Mouse (Mus musculus) left cerebral cortex, adult 2 months (tissue): ENCODE results near the gene Dyrk2. TPM values are rescaled to one million over a fixed set of nuclear protein-coding genes. Genes with fewer than 3 reads are reported as not detected.

Experiments
- DNase-seq, 2 experiments: peaks; one replicate each; pipeline ENCODE4 v3.0.0; 2021 to 2022; ENCODE audit warnings: low spot score in 2 of 2, mixed read lengths in 1 of 2; ENCODE audit errors: extremely low spot score in 1 of 2
- H3K27ac ChIP-seq: fragments of 200-600 bp; 2 replicates; pipeline ENCODE4 v1.8.1; 2022
- H3K4me3 ChIP-seq: fragments of 200-600 bp; 2 replicates; pipeline ENCODE4 v1.8.1; 2022
- CTCF ChIP-seq: fragments of 200-600 bp; IDR thresholded peaks from 2 replicates; pipeline ENCODE4 v1.8.1; 2022; ENCODE audit warnings: antibody characterized with exemption, mild to moderate bottlenecking, moderate library complexity
- intact Hi-C: fragments of 180-260 bp; cut with DNase I; formaldehyde crosslinking; loops from one replicate; pipeline ENCODE4 v1.15.1; 2025
- total RNA-seq, 2 experiments: library from RNA; stranded (reverse); gene quantifications; 2 replicates each; pipeline ENCODE4 v1.2.3; 2021

Dyrk2 gene
- total RNA-seq, 2 experiments from 2014 or later: 49.9 to 53.9 TPM

- Histone ChIP-seq H3K27ac (no peak overlapping the region), H3K4me3 (peak overlapping the region; percentile 21; the same call in 1 of the 2 replicates)
- intact Hi-C loops: no loop called here
- no peak for TF ChIP-seq CTCF
- no peak for DNase-seq
These were observed 30.5 kb downstream of the Dyrk2 start for GRCm38 (mm10) chr10:118839343-118840141.

GRCm38 (mm10) chr10:118837636-118838035 lies 32.4 kb downstream of the Dyrk2 start:
- H3K27ac ChIP-seq: no peak overlapping the region
- TF ChIP-seq CTCF: no peak
- intact Hi-C loops: no loop called here
- no peak for DNase-seq
- no peak overlapping the region for H3K4me3 ChIP-seq

- DNase-seq: no peak
- TF ChIP-seq CTCF: no peak
- Histone ChIP-seq H3K27ac (no peak overlapping the region), H3K4me3 (no peak overlapping the region)
- intact Hi-C loops: no loop called here
These were observed 38.8 kb downstream of the Dyrk2 start for GRCm38 (mm10) chr10:118831190-118831589.

GRCm38 (mm10) chr10:118829641-118830040 lies 40.4 kb downstream of the Dyrk2 start:
- Histone ChIP-seq H3K4me3 (no peak overlapping the region), H3K27ac (no peak overlapping the region)
- DNase-seq: no peak
- intact Hi-C loops: no loop called here
- no peak for TF ChIP-seq CTCF

- intact Hi-C loops: no loop called here
- H3K4me3 ChIP-seq: no peak overlapping the region
- no peak for TF ChIP-seq CTCF
- H3K27ac ChIP-seq: no peak overlapping the region
- no peak for DNase-seq
These were observed 42.9 kb downstream of the Dyrk2 start for GRCm38 (mm10) chr10:118827116-118827515.

GRCm38 (mm10) chr10:118824830-118825229 lies 45.2 kb downstream of the Dyrk2 start:
- DNase-seq: no peak
- intact Hi-C loops: no loop called here
- H3K27ac ChIP-seq: no peak overlapping the region; the same call in 1 of the 2 replicates
- no peak overlapping the region for H3K4me3 ChIP-seq
- TF ChIP-seq CTCF: no peak

- TF ChIP-seq CTCF: no peak
- Histone ChIP-seq H3K27ac (no peak overlapping the region), H3K4me3 (no peak overlapping the region)
- peak; percentile 18 to 40 for DNase-seq
- intact Hi-C loops: no loop called here
These were observed 49.1 kb downstream of the Dyrk2 start for GRCm38 (mm10) chr10:118820901-118821300.

- no peak; the same call in 1 of the 2 replicates for TF ChIP-seq CTCF
- Histone ChIP-seq H3K27ac (no peak overlapping the region), H3K4me3 (no peak overlapping the region)
- intact Hi-C loops: no loop called here
- no peak for DNase-seq
These were observed 50.2 kb downstream of the Dyrk2 start for GRCm38 (mm10) chr10:118819846-118820245.

GRCm38 (mm10) chr10:118817089-118817488 lies 52.9 kb downstream of the Dyrk2 start:
- no peak overlapping the region for H3K27ac ChIP-seq
- intact Hi-C loops: no loop called here
- DNase-seq: no peak
- no peak for TF ChIP-seq CTCF
- no peak overlapping the region for H3K4me3 ChIP-seq

- no peak overlapping the region for H3K4me3 ChIP-seq
- H3K27ac ChIP-seq: no peak overlapping the region
- intact Hi-C loops: no loop called here
- TF ChIP-seq CTCF: no peak
- DNase-seq: no peak
These were observed 58.1 kb downstream of the Dyrk2 start for GRCm38 (mm10) chr10:118811945-118812344.

- no peak for TF ChIP-seq CTCF
- H3K27ac ChIP-seq: no peak overlapping the region
- DNase-seq: no peak
- intact Hi-C loops: no loop called here
- no peak overlapping the region for H3K4me3 ChIP-seq
These were observed 58.9 kb downstream of the Dyrk2 start for GRCm38 (mm10) chr10:118810908-118811711.
